Mouse (Mus musculus) thymus, adult 2 months (tissue): ENCODE measurements at regions not wholly inside any gene's neighbourhood (a gene's known extent, or its start where the extent isn't known, plus 50 kb on each side); places are given as distances from the start of the nearest gene placed in this dataset.

Experiments used
- CTCF ChIP-seq: fragments of 200-500 bp; IDR thresholded peaks from 2 replicates; pipeline ENCODE4 v1.5.1; 2012; ENCODE audit warnings: mild to moderate bottlenecking, control low read depth, low read length, moderate library complexity, borderline replicate concordance; ENCODE audit not compliant: control insufficient read depth, poor library complexity, insufficient read depth; ENCODE audit errors: extremely low read depth
- POLR2A ChIP-seq: fragments of 200-500 bp; IDR thresholded peaks from 2 replicates; pipeline ENCODE4 v1.6.1; 2012; ENCODE audit warnings: mild to moderate bottlenecking, low read length, control low read depth, moderate library complexity; ENCODE audit not compliant: control insufficient read depth, poor library complexity, insufficient read depth; ENCODE audit errors: extremely low read depth

DNA sequence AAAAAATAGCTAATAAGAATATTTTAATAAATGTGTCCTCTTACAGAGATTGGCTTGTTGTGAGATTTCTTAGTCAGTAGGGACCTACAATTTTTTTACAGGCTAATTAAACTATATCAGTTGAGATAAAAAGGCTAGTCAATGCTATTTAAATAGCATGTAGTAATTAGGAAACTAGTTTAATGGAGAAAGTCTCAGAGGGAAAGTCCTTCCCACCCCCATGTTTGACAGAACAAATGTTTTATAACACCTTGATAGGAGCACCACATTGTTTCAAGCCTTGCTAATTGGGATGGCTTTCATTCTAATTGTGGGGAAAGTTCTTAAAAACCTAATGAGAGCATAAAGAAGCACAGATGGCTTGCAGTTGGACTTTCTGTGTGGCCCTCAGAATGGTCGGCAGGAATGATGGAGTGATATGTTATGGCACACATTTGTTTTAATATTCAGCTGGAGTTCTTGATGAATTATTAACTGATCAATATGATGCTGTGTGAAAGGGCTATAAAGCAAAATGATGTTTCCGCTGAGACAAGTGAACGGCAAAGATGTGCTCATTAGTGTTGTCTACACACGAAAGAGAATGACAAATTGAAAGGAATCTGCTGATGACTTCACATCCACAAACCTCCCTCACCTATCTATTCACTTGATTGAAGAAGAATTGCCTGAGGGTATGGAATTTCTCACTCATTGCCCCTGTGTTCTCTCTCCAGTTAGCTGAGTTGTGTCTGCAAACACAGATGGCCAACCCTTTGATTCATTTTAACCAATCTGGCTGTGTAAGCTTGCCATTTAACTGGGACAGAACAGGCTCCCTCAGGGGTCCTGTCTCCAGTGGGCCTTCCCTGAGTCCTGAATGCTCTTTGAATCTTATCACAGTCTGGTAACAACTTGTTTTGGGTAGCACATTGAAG, 111.5 kb upstream of the Arhgap20 start:
- TF ChIP-seq CTCF (no peak), POLR2A (no peak)
